Mouse (Mus musculus): ENCODE measurements around the gene Qdpr. TPM values are rescaled to one million over a fixed set of nuclear protein-coding genes. Genes with fewer than 3 reads are reported as not detected.
"Not testable (repeated sequence)": the region's sequence is repeated elsewhere in the genome, so short reads cannot be mapped to it uniquely, and the experiment has no call there.

The Qdpr gene
- polyA plus RNA-seq, 2 experiments from 2014 or later, result 52.0 to 60.0 TPM

DNA sequence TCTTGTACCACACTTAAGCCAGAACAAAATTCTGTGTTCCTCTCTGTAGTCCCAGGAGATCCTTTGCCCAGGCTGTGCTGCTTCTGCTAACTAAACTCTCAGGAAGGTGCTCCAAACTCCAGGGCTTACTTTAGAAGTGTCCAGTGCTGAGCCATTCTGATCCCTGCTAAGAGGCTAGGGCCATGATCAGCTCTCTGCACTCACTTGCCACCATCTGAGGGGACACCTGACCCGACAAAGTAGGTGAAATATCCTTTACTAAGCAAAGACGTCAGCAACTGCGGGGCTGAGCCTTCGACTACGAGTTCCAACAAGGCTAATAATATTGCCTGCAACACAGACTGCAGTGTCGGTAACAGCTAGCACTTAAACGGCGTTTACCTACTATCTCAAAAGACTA, 830 bp downstream of the Qdpr start:
- no peak for ATAC-seq

DNA sequence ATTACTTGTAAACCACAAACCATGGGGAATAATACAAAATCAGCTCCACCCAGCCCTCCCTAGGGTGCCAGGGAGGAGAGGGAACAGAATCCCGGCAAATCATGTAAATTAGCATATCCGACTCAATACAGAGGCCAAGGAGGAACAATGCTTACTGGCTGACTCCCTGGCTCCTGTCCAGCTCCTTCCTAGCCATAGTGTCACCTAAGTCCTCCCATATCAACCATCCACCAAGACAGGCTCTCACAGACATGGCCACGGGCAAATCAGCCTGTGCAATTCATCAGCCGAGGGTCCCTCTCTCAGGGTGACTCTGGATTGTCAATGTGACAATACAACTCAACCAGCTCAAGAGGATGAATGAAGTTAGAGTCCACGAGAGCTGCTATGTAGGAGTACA, 1.4 kb downstream of the Qdpr start:
- no peak for ATAC-seq

- no peak for ATAC-seq
These were observed 5.8 kb downstream of the Qdpr start for GRCm38 (mm10) chr5:45444130-45444832.

DNA sequence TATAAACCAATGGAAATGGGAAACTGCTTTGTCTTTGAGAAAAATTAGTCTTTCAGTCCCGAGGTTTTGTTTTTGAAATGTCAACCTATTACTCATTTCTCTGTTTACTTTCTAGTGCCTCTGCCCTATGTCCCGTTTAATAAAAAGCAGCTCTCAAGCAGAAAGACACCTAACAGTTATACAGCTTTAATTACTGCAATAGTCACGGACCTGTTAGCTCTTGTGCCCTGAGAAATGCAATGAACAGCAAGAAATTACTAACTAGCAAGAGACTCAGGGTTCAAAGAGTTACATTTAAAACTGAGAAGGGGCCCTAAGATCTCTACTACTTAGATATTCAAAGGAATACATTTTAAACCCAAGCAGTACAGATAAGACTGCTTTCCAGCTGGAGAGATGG, 8.3 kb downstream of the Qdpr start:
- ATAC-seq, result no peak

- ATAC-seq, result no peak
These were observed 8.9 kb downstream of the Qdpr start for GRCm38 (mm10) chr5:45441124-45441523.

GRCm38 (mm10) chr5:45438301-45438700, 11.7 kb downstream of the Qdpr start:
- ATAC-seq, result no peak

DNA sequence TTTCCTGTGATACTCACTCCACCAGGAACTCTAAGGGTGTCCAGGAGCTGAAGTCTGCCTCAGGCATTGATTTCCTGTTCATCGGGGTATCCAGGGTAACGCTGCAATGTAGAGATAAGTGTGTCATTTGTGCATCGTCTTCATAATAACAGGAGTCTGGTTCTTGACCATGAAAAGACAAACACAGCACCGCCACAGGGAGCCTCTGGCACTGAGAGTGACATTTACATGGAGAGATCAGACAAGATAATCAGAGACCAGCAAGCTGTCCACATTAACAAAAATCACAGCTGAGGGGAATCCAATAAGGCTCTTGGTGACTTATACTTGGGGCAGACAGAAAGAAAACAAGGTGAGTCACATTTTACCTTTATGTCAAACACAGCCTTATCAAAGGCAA, 12.2 kb downstream of the Qdpr start:
- no peak for ATAC-seq

- ATAC-seq, result no peak
These were observed 13.8 kb downstream of the Qdpr start for GRCm38 (mm10) chr5:45435967-45436950.

DNA sequence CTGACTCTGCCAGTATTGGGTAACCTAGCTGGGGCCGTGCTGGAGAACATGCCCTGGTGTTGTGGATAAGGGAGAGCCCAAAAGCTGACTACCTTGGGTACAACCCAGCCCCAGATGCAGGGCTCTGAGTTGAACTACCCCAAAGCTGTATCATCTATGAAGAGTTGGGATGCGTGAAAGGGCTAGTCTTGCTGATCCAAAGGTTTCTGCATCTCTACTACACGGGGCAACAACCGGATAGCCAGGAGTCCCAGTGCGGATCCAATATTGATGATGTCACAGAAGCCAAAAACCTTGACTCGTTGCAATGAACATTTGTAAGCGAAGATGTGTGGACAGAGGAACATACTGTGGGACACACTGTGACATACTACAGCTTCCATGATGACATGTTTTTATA, 22.1 kb downstream of the Qdpr start:
- no peak for ATAC-seq

DNA sequence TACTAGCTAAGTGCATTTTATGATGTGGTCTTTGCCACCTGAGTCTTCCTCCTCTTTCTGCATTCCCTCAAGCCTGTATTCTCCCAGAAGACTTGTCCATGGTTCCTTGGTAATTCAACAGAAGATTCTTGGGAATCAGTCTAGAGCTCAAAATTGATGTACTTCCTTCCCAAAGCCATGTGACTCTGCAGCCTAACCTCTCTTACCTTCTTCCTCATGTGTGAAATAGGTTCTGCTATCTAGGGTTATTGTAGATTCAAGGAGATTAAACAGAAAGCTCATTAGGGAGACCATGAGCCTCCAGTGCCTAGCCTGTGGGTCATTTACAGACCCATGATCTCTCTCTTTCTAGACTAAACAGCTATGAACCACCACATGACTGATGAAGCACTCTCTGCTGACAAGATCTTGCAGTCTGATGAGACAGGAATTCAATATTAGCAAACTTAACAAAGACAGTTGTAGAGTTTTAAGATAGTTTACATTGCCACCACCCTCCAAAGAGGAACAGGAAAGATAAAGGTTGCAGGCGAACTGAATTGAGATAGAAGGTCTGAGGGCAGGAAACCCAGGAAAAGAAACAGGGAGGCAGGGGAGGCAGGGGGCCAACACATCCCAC, 23.5 kb downstream of the Qdpr start:
- ATAC-seq, result no peak

GRCm38 (mm10) chr5:45425771-45426170, 24.3 kb downstream of the Qdpr start:
- ATAC-seq, result not testable (repeated sequence)

GRCm38 (mm10) chr5:45424021-45424886, 25.8 kb downstream of the Qdpr start:
- peak; percentile 49 for ATAC-seq

GRCm38 (mm10) chr5:45421881-45422844, 27.9 kb downstream of the Qdpr start:
- no peak for ATAC-seq

DNA sequence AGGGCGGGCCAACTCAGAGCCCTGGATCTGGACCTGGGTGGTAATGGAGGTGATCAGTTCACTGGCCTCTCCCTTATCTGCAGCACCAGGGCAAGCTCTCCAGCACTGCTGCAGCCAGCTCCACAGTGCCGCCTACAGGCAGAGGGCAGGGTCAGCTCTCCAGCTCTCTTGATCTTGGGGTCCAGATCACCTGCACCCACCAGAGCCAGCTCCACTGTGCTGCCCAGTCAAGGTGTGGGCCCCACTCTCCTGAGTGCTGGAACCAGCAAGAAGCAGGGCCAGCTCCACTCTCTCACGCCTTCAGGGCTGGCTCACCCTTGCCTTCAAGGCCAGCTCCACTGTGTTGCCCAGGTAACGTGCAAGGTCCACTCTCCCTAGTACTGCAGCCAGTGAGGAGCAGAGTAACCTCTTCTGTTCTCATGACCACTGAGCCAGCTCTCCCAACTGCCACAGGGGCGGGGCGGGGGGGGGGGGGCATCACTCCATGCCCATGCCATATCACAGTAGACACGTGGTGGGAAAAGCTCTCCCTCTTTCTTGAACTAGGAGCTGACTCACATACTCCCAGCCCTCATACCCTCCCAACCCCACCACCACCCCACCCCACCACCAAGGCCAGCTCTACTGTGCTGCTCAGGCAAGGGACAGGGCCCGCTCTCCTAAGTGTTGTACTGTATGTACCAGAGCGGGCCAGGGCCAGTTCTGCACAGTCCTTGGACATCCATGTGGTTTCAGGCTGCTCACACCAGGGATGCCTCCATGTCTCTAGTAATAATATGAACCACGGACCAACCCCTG, 30.0 kb downstream of the Qdpr start:
- ATAC-seq, result no peak

- no peak for ATAC-seq
These were observed 32.1 kb downstream of the Qdpr start for GRCm38 (mm10) chr5:45417859-45418443.

- no peak for ATAC-seq
These were observed 33.6 kb downstream of the Qdpr start for GRCm38 (mm10) chr5:45416478-45416877.

DNA sequence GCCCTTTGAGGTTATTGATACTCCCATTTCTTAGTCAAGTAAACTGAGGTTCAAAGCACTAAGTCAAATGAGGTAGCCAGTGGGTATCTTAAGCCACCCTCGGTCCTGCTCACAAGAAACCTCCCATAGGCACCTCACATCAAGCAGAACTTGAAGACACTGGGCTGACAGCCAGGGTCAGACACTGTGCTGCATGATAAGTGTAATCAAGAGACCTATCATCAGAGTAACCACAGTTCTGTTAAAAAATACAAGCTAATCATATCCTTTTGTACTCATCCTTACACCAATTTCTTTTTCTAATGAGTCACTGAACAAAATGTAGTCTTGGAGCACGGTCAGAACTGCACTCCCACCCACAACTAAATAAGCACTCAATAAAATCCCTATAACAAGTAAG, 43.9 kb downstream of the Qdpr start:
- no peak for ATAC-seq

GRCm38 (mm10) chr5:45402632-45403031, 47.4 kb downstream of the Qdpr start:
- ATAC-seq, result no peak

- no peak for ATAC-seq
These were observed 65.8 kb downstream of the Qdpr start for GRCm38 (mm10) chr5:45384034-45384812.
